Mouse (Mus musculus) gastrocnemius, adult 18-20 months (tissue): ENCODE measurements at regions not wholly inside any gene's neighbourhood (a gene's known extent, or its start where the extent isn't known, plus 50 kb on each side); places are given as distances from the start of the nearest gene placed in this dataset.

Source experiments
- DNase-seq: peaks from one replicate; pipeline ENCODE4 v3.0.0; 2021; ENCODE audit warnings: low spot score

- peak; percentile 30 for DNase-seq
Observed at GRCm38 (mm10) chr13:28756915-28757765, 196.4 kb downstream of the Sox4 start.

DNA sequence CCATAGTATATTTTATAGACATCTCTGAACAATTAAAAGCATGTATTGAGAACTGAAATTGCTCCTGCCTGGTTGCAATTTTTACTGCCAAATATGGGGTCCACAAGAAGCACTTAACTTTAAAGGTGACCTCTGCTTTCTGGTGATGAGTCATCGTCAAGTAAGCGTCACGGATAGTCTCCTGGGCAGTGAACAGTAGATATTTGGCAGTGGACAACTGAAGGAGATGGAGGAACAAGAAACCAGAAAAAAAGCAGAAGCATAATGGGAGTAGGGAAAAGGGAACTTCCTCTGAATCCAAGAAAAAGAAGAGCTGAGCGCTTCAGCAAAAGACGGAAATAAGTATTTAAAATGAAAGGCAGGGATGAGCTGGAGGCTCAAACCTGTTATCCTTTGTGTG is 199.3 kb downstream of the Sox4 start:
- no peak for DNase-seq

DNA sequence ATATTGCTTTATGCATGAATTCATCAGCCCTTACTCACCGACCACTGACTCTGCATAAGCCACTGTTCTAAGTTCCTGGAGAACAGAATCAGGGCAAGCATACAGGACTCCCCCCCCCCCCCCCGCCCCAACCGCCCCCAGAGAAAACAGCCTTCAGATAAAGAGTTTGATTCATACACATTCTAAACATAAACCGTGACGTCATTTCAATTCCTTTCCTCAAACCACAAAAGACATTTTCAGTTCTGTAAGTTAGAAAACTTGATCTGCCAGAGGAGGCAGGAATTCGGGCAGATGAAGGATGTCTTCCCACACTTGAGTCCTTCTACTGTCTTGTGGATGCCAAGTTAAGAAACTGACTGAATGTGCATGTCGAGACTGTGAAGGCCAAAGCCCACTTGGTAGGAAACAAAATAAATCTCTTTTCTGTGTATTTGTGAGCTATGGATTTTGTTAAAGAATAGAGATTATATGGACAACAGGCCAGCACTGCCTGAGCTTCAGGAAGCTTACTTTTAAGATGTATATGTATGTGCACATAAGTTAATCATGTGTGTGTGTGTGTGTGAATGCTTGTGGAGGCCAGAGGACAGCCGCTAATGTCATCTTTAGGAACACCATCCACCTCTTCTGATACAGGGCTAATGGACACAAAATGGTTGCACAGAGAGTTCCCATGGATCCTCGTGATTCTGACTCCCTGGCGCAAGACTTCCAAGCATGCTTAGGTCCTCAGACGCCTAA is 202.4 kb downstream of the Sox4 start:
- DNase-seq: no peak

- no peak for DNase-seq
Observed at GRCm38 (mm10) chr13:28740158-28740670, 213.3 kb downstream of the Sox4 start.

GRCm38 (mm10) chr13:28738160-28739100 is 215.1 kb downstream of the Sox4 start:
- DNase-seq: peak; percentile 16

DNA sequence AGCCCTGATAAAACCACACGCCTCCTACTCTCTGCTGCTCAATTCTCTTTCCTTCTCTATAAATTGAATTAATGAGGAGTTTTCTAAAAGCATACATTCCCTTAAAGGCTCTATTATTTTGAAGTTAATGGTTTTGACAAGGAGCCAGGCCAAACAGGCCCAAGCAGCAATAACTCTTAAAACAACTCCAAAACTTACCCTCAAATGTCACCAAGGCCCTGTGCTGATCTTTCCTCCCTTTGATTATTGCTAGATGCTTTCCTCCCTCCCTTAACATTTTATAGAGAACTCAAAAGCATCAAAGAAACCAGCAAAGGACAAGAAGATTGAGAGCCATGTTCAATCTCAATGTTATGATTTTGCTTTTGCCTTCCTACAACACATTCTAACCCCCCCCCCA is 221.0 kb downstream of the Sox4 start:
- no peak for DNase-seq

DNA sequence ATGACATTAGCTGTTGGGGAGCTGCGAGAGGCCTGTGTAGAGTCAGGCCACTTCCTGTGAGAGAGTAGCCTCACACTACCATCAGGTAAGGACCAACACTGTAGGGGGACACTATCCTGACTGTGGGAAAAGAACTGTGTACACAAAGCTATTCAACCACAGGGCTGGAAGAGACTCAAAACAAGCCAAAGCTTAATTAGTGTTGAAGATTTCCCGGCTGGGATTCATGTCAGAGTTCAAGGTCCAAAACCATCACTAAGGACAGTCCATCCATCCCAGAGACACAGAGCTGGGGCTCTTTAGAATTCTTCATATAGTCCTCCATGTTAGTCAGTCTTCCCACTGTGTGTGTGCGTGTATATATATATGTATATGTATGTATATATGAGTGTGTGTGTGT is 221.5 kb downstream of the Sox4 start:
- DNase-seq: no peak

- no peak for DNase-seq
Observed at GRCm38 (mm10) chr13:28730059-28730580, 223.4 kb downstream of the Sox4 start.

GRCm38 (mm10) chr13:28728768-28729167 is 224.7 kb downstream of the Sox4 start:
- DNase-seq: no peak

DNA sequence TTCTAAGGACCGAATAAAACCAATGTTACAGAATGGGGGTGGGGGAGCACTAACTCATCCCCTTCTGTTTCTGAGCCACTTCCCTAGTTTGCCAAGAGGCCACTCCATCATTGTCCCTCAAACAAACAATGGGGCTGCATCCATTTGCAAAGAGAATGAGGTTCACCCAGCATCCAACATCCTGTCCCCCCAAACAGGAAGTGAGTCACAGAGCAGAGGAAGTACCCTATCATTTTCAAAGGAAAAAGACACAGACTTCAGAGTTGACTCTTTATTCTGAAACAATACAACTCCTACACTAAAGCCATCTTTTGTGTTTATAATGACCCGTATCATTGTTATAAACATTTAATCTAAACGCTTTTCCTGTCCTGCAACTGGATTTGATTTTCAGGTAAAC is 229.2 kb downstream of the Sox4 start:
- DNase-seq: no peak

GRCm38 (mm10) chr13:28722074-28722473 is 231.4 kb downstream of the Sox4 start:
- DNase-seq: no peak

DNA sequence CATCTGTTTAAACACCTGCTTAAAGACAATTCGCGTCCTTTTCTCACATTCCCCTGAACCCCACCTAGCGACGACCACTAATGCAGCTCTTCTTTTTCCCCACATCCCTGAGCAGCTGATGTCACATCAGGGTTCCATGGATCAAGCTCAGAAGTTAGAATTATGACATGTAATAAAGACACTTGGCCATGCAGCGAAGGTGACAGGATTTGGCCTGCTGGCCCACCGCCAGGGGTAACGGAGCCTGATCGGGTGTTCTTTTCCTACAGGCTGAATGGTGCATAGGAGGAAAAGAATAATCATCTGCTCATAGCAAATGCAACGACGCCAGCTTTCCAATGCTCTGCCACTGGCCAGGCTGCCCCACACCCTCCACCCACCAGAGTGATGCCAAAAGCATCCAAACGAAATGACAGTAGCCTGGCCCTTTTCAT is 231.9 kb downstream of the Sox4 start:
- DNase-seq: peak; percentile 32

DNA sequence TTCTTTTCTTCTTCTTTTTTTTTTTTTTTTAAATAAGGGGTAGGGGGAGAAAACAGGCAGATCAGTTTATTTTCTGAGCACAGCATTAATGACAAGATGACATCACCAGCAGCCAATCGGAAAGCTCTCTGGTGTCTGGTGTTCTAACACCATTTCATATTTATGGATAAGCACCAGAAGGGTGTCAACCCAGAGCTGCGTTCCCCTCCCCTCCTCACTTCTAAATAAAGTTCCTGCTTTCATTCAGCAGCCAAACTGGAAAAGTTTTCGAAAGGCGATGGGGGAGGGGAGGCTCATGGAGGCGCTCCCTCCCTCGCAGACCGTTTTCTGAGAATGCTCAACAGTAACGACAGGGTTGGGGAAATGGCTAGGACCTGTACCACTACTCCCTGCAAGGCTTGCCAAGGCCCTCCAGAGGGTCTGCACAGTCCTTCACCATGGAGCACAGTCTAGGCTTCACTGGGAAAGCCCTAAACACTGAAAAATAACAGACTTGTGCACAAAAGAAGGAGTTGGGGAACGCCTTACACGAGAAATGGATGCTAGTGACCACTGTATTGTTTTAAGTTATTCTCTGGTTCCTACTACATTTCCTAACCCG is 232.8 kb downstream of the Sox4 start:
- peak; percentile 40 for DNase-seq

DNA sequence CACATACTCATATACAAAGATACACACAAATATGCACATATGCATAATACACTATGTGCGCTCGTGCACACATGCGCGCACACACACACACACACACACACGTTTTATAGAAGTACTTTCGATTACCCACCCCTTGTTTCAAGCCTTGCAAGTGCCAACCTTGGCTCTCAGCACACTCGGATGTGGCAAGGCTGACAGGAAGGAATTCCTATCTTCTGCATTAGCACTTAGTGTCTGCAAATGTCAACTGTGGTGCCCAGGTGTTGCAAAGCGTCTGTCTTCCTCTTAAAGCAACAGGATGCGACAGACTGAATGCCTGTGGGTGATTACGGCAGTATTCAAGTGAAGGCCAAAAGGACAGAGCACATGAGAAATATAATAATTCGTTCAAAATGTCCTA is 233.3 kb downstream of the Sox4 start:
- no peak for DNase-seq

- DNase-seq: peak; percentile 28
Observed at GRCm38 (mm10) chr13:28718868-28719265, 234.6 kb downstream of the Sox4 start.

DNA sequence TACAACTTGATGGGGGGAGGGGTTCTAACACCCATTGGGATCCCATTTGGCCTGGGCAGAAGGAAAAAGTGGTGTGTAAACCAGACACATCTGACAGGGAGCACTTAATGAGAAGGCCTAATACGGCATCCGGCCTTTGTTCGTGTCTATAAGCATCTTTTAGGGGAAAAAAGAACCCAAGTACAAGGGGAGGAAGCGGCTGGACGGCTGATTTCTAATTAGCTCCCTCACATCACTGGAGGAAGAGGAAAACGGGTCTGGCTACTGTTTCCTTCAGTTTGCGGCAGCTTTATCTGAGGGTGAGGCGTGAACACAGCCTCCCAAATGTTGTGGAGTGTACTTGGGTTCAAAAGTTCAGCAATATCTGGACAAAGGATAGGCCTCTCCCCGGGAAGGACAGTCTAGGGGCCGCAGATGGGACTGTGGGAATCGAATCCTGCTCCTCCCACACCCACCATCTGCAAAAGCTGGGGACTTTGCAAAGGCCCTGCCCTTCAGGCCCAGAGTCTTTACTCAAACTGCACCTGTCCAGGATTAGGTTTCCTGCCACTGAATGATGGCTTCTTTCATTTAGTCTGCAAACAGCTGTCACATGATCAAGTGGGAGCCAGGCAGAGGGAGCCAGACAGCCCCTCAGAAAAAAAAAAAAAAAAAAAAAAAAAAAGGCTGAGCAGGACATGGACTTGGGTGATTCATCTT is 235.2 kb downstream of the Sox4 start:
- DNase-seq: peak; percentile 7

GRCm38 (mm10) chr13:28717404-28717803 is 236.1 kb downstream of the Sox4 start:
- DNase-seq: no peak

DNA sequence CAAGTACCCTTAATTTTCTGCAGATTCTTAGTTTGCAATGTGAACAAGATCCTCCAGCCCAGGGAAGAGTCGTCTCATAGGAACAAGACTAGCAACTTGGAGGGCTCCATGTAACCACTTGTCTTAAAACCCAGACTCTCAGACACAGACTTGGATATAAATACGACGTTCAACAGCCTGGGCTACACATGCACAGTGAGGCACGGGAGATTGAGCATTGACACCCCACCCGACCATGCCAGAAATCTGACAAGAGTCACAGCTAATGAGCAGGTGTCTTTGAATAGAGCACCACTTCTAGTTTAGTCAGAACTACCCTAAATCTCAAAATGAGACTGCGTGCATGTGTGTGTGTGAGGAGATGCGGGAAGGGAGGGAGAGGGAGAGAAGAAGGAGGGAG is 243.5 kb downstream of the Sox4 start:
- DNase-seq: no peak

GRCm38 (mm10) chr13:28701309-28701708 is 252.2 kb downstream of the Sox4 start:
- DNase-seq: no peak

DNA sequence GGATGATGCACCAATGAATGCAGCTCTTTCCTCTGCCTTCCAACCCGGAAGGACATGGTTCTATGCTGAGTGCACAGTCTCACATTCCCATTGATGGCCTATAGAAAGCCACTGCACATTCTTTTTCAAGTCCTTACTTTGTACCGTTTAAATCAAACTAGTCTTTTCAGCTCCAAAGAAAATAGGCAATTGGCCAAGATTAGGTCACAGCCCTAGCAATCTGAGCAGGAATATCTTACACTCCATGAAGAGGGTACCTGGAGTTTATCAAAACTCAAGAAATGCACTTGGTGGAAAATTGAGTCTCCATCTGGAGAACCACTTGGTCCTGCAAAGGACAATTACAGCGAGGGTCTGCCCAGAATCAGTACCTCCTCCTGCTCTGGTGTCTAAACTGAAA is 253.4 kb downstream of the Sox4 start:
- DNase-seq: no peak
